Mouse (Mus musculus): Measurements from ENCODE around the gene Cacna1c.

The Cacna1c gene

DNA sequence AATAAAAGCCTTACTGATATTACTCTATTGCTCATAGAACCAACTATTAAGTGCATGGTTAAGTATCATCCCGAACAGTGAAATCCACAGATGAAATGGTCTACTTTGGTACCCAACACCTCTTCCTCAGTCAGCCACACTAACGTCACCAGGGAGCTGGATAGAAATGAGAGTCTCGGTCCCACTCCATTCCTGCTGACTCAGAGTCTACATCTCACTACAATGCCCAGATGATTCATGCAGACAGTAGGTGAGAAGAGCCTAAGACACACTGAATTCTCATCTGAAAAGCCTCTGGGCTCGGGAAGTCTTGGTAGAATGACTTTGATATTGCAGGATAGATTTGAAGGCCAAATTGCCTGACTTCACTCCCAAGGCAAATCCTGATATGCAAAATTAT is 240.0 kb downstream of the Cacna1c start:
- DNase-seq (ENCODE audit: low spot score), result no peak

DNA sequence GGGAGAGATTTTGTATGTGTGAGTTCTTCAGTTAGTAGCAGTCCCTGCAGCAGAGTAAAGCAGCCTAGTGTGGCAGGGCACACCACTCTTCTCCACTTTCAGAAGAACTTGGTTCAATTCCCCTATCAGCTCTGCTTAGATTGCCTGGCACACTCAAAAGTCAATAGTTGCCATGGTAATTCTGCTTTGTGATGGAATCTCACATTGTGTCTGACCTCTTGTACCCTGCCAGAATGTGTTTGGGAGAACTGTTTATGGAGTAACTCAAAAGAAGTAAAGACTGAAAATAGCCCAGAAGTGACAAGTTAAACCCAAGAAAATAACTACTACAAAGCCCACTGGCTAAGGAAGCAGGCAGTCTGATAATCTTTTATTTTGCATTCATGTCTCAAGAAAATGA is 240.4 kb downstream of the Cacna1c start:
- no peak for DNase-seq (ENCODE audit: low spot score)

- DNase-seq (ENCODE audit: low spot score), result no peak
Observed at GRCm38 (mm10) chr6:118954988-118955554, 241.1 kb downstream of the Cacna1c start.

- no peak for DNase-seq (ENCODE audit: low spot score)
Observed at GRCm38 (mm10) chr6:118952377-118952776, 243.8 kb downstream of the Cacna1c start.

DNA sequence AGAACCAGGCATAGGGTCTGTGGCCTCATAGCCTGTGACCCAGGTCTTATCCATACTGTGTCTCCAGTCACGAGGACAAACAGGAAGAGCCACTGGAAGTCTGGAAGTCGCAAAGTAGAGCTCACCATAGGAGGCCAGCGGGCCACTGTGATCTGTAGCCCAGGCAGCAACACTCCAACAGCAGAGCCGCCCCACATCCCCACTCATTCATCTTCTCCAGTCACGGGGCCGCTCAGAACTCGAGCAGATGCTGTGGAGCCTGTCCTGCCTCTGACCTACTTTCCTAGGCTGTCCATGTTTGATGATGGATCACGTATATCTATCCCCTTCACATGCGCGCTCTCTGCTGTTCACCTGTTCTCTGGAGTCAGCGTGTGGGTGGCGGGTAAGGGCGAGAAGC is 246.0 kb downstream of the Cacna1c start:
- peak; percentile 13 for DNase-seq (ENCODE audit: low spot score)

- DNase-seq (ENCODE audit: low spot score), result peak; percentile 28
Observed at GRCm38 (mm10) chr6:118947286-118947685, 248.9 kb downstream of the Cacna1c start.

GRCm38 (mm10) chr6:118946660-118947059 is 249.6 kb downstream of the Cacna1c start:
- no peak for DNase-seq (ENCODE audit: low spot score)

GRCm38 (mm10) chr6:118944093-118944492 is 252.1 kb downstream of the Cacna1c start:
- DNase-seq (ENCODE audit: low spot score), result no peak

DNA sequence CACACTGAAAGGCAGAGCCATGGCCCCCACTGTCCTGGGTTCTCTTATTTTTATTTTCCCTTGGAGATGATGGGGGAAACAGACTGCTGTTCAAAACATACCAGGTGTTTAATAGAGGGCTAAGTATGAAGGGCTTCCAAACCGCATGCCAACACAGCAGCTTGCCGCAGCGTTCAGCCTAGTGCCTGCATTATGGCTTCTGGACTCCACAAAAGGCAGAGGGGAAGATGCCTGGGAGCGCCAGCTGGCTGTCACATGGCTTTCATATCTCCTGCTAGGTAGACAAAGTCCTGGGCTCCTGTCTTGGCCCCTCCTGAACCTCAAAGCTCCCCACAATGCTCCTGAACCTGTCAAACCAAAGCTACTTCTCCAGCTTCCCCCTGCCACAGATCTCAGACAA is 254.4 kb downstream of the Cacna1c start:
- DNase-seq (ENCODE audit: low spot score), result no peak

GRCm38 (mm10) chr6:118941036-118941435 is 255.2 kb downstream of the Cacna1c start:
- DNase-seq (ENCODE audit: low spot score), result no peak

GRCm38 (mm10) chr6:118939626-118940025 is 256.6 kb downstream of the Cacna1c start:
- no peak for DNase-seq (ENCODE audit: low spot score)

- no peak for DNase-seq (ENCODE audit: low spot score)
Observed at GRCm38 (mm10) chr6:118938386-118939096, 257.7 kb downstream of the Cacna1c start.

GRCm38 (mm10) chr6:118937536-118937935 is 258.7 kb downstream of the Cacna1c start:
- DNase-seq (ENCODE audit: low spot score), result no peak

- no peak for DNase-seq (ENCODE audit: low spot score)
Observed at GRCm38 (mm10) chr6:118935520-118936415, 260.4 kb downstream of the Cacna1c start.

GRCm38 (mm10) chr6:118934243-118934902 is 261.8 kb downstream of the Cacna1c start:
- no peak for DNase-seq (ENCODE audit: low spot score)

GRCm38 (mm10) chr6:118933017-118933594 is 263.1 kb downstream of the Cacna1c start:
- DNase-seq (ENCODE audit: low spot score), result no peak

DNA sequence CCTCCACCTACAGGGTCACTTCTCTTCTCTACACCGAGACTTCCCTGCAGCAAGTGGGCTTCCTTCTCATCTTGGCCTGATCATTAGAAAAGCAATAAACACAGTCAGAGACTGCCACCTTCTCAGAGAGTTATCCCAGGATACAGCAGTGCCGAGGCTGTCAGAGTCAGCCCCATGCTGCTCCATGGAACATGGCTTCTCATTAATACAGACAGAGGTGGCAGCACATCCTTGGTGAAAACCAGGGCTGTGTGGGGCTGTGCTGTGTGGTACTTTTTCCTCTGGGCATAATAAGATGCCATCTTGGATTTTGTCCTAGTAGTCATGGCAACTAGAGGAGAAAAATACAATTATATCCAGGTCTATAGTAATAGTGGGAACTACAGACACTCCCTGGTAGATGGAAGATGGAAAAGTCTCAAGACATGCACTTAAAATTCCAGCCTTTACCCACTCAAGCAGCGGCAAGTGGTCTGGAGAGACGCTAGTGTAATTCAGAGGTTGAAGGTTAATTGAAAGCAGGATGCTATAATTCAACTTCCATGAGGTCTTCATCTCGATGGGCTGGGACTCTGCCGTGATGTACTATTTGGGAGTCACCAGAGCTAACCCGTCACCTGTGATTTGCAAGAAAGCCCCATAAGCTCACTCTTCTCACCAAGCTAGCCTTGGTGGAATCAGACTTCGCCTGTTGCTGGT is 264.1 kb downstream of the Cacna1c start:
- peak; percentile 70 for DNase-seq (ENCODE audit: low spot score)

DNA sequence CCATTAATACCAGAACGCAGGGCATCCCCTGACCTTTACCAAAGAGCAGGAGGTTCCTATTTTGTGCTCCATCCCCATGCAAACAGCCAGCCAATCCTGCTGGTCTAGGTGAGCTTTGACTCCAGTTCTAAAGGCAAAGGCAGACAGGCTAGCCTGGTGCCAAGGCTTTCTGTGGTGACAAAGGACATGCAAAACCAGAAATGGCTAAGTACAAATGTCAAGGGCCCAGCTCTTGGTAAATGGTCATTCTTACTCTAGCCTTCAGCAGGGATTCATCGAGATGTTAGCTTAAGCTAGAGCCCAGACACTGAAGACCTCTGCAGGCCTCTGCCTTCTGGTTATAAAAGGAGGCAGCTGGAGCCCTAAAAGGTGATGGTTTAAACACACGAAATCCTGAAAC is 269.5 kb downstream of the Cacna1c start:
- no peak for DNase-seq (ENCODE audit: low spot score)

DNA sequence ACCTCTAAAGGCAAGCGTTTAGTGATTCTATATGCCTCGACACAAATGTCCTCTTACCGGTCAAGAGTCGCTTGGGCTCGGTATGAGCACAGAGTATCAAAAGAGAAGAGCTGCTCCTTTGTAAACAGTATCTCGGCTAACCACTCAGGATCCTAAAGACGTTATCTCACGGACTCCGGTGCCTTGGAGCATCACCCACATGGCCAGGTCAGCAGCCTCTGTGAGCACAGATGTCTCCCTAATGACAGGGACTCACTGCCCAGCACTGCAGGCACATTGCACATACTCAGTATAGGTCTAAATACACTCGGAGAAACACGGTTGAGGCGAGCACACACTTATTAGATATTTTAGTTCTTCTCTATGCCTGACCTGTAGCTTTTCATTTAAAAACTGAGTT is 271.8 kb downstream of the Cacna1c start:
- DNase-seq (ENCODE audit: low spot score), result no peak

DNA sequence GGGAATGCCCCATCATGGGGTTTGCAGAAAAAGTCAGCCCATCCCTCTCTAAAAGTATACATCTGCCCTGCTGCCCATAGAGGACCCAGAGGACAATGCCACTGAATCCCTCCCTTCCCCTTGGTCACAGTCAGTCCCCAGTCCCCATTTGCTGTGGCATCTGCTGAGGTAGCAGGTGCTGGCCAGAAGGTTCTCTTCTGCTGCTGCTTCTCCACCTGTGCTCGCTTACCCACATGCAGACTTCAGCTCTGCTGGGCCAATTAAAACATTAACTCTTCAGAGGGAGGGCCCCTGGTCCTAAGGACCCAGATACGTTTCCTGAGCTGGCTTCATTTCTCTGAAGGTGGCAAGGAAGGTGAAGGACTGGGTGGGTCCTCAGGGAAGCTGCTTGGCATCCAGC is 272.3 kb downstream of the Cacna1c start:
- DNase-seq (ENCODE audit: low spot score), result no peak

DNA sequence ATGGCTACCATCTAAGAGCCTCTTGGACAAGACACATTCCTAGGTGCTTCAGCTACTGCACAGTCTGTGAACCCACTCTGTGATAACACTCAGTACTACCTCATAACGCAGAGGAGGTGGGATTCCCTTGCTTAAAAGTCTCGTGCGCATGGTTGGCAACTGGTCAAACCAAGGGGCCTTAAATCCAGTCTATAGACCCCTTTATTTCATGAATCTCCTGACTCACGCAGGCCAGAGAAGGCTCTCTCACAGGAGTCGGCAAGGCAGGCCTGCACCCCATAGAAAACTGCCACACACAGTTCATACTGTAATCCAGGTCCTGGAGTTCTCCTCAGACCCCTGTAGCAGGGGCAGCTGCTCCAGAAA is 273.0 kb downstream of the Cacna1c start:
- DNase-seq (ENCODE audit: low spot score), result no peak
